Mouse (Mus musculus) limb, embryonic 14.5 days (tissue): ENCODE results near the gene Tasp1. TPM values are rescaled to one million over a fixed set of nuclear protein-coding genes. Genes with fewer than 3 reads are reported as not detected.
"Not testable (repeated sequence)": the region's sequence is repeated elsewhere in the genome, so short reads cannot be mapped to it uniquely, and the experiment has no call there.

Experiments
- ATAC-seq: fragments of 200-750 bp; cut with Nextera tagmentation; 2 replicates; pipeline ENCODE4 v1.8.0; 2017; ENCODE audit warnings: low read depth, moderate number of reproducible peaks, moderate TSS enrichment; ENCODE audit not compliant: low FRiP score
- DNase-seq: peaks from one replicate; pipeline ENCODE4 v3.0.0-alpha.2; 2015; ENCODE audit warnings: low spot score
- H3K27ac ChIP-seq: fragments of 300-500 bp; sonication (generic); replicated peaks from 2 replicates; pipeline ENCODE4 v1.5.1; 2014; ENCODE audit warnings: low read depth, mild to moderate bottlenecking, low read length, moderate library complexity, mixed read lengths
- H3K27me3 ChIP-seq: fragments of 300-500 bp; sonication (generic); 2 replicates; pipeline ENCODE4 v1.6.1; 2014; ENCODE audit warnings: low read length, mixed read lengths; ENCODE audit not compliant: control insufficient read depth, insufficient read depth
- H3K36me3 ChIP-seq: fragments of 300-500 bp; sonication (generic); 2 replicates; pipeline ENCODE4 v1.6.1; 2014; ENCODE audit warnings: mild to moderate bottlenecking, low read length, moderate library complexity, mixed read lengths; ENCODE audit not compliant: control insufficient read depth, insufficient read depth
- H3K4me1 ChIP-seq: fragments of 300-500 bp; sonication (generic); 2 replicates; pipeline ENCODE4 v1.6.1; 2014; ENCODE audit warnings: antibody characterized with exemption, low read length, mixed read lengths; ENCODE audit not compliant: control insufficient read depth, insufficient read depth
- H3K4me2 ChIP-seq: fragments of 300-500 bp; sonication (generic); replicated peaks from 2 replicates; pipeline ENCODE4 v1.6.1; 2014; ENCODE audit warnings: low read depth, mild to moderate bottlenecking, low read length, moderate library complexity; ENCODE audit not compliant: severe bottlenecking
- H3K4me3 ChIP-seq: fragments of 300-500 bp; sonication (generic); replicated peaks from 2 replicates; pipeline ENCODE4 v1.5.1; 2014; ENCODE audit warnings: low read length
- H3K9ac ChIP-seq: fragments of 300-500 bp; sonication (generic); 2 replicates; pipeline ENCODE4 v1.6.1; 2014; ENCODE audit warnings: mild to moderate bottlenecking, low read depth, low read length, moderate library complexity; ENCODE audit not compliant: severe bottlenecking
- H3K9me3 ChIP-seq: fragments of 300-500 bp; sonication (generic); 2 replicates; pipeline ENCODE4 v1.6.1; 2016; ENCODE audit warnings: low read length; ENCODE audit not compliant: control insufficient read depth
- POLR2A ChIP-seq: fragments of 200-500 bp; IDR thresholded peaks from 2 replicates; pipeline ENCODE4 v1.8.0; 2012; ENCODE audit warnings: inconsistent platforms, mild to moderate bottlenecking, moderate library complexity, borderline replicate concordance; ENCODE audit not compliant: insufficient read depth, insufficient read length; ENCODE audit errors: extremely low read depth
- WGBS: fragments of 180-500 bp; shearing (Covaris S2); extraction: QIAGEN DNeasy Blood & Tissue Kit; methylation state at CpG from one replicate; pipeline ENCODE4 v1.1.7; 2014; 5-methylcytosine and 5-hydroxymethylcytosine counted together
- polyA plus RNA-seq, 2 experiments: library from polyadenylated mRNA; depleted of rRNA in 1 of 2; stranded (reverse) in 1 of 2; unstranded in 1 of 2; fragments of >200 nt; fragmentation: Nextera tagmentation in 1 of 2; extraction: Ambion mirVana in 1 of 2; gene quantifications; 2 replicates each; pipeline versions ENCODE4 v1.2.1 to v1.2.3; 2012 to 2014

Tasp1 gene
- polyA plus RNA-seq, 2 experiments: 11.6 to 21.0 TPM

DNA sequence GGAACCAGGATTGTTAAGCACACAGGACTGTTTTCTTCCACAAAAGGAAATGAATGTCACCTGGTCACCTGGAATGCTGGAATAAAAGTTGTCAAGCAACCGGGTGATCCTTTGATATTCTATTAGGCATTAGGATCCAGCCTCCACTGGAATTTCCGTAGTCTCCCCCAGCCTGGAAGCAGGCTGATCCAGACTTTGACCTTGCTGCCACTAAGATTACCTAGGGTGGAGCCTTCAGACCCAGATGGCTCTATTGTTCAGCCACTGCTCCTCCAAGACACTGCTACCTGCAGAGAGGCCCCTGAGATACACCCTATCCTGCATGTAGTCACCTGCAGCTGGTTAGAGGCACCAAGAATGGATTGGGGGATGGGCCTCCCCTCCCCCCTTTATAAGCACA is 192.8 kb downstream of the Tasp1 start:
- no peak for ATAC-seq
- Histone ChIP-seq H3K4me3 (no peak overlapping the region), H3K4me1 (peaks cover 12% of the 10 kb centered on the region; the same call in 1 of the 2 replicates), H3K36me3 (no peaks in the 10 kb centered on the region), H3K27ac (no peak overlapping the region), H3K27me3 (no peaks in the 10 kb centered on the region), H3K9ac (no peak overlapping the region), H3K9me3 (no peaks in the 10 kb centered on the region), H3K4me2 (no peak overlapping the region)
- no peak for TF ChIP-seq POLR2A
- DNase-seq: no peak
- WGBS: 37% methylated on average over 2 of the region's 2 CpGs

DNA sequence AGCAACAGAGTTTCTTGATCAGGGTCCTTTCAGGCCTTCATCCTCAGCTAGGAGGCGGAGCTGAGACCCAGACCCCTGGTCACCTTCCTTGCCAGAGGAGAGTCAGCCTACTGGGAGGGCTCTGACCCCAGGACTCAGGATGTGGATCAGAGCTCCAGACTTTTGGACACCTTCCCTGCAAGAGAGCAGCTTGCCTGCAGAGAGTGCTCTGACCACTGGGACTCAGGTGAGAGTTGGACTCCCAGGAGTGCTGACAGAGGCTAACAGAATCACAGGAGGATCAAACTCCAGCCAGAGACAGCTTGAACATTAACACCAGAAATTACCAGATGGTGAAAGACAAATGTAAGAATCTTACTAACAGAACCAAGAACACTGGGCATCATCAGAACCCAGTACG is 197.5 kb downstream of the Tasp1 start:
- H3K4me1 ChIP-seq, H3K27ac ChIP-seq, H3K4me3 ChIP-seq, DNase-seq, H3K4me2 ChIP-seq, H3K36me3 ChIP-seq, ATAC-seq, H3K9ac ChIP-seq, H3K27me3 ChIP-seq, H3K9me3 ChIP-seq: not testable (repeated sequence)
- 99% methylated on average over 2 of the region's 2 CpGs for WGBS

DNA sequence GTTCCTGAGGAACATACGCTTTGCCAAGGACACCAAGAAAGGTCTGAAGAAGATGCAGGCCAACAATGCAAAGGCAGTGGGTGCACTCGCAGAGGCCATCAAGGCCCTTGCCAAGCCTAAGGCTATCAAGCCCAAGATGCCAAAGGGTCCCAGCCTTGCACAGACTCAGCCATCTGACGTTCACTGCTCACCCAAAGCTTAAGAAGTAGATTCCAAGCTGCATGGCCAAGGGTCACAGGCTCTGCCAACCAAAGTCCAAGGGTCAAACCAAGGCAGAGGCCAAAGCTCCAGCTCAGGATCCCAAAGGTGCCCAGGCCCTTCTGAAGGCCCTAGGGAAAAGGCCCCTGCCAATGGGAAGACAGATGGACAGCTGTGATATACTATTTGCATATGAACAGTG is 203.2 kb downstream of the Tasp1 start:
- not testable (repeated sequence) for H3K27me3 ChIP-seq, H3K4me3 ChIP-seq, H3K27ac ChIP-seq, ATAC-seq, H3K4me2 ChIP-seq, H3K9ac ChIP-seq, DNase-seq, H3K9me3 ChIP-seq, H3K4me1 ChIP-seq, H3K36me3 ChIP-seq
- 96% methylated on average over 3 of the region's 3 CpGs for WGBS

DNA sequence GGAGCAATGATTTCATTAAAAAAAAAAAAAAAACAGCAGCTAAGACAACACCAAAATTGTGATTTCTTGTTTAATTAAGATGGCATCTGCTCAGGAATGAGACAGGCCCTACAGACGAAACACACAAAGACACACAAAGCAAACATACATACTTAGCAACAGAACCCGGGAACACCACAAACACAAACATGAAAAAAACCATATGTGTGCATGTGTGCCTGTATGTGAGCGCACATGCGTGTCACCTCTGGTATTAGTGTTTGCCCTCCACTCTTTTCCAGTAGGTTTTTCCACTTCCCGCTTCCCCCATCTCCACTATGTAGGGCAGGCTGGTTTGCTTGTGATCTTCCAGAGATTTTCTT is 206.5 kb downstream of the Tasp1 start:
- H3K27ac ChIP-seq: no peak overlapping the region
- WGBS: 94% methylated on average over 5 of the region's 5 CpGs
- ATAC-seq: no peak

DNA sequence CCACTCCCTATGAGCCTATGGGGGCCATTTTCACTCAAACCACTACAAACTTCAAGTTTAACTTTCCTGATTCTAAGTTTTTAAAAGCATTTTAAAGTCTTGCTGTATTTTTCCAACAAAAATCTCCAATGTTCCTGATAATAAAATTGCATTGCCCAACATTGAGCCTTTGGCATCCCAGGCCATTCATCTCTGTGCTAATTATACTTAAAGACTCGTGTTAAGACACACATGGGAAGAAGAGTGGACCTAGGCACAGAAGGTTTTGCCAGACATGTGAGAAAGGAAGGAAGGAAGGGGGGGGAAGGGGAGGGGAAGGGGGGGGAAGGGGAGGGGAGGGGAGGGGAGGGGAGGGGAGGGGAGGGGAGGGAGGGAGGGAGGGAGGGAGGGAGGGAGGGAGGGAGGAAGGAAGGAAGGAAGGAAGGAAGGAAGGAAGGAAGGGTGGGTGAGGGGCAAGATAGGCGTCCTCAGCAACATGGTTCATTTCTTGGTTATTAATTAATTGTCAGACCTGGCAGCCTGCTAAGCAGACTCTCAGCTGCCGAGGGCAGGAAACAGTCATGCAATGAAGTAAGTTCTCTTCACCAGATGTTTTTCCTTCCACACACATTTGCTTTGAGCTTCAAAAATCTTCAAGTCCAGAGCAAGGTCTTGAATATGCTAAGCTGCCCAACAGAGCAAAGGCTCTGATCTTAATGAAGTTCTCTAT is 207.0 kb downstream of the Tasp1 start:
- Histone ChIP-seq H3K27ac (no peak overlapping the region), H3K36me3 (no peaks in the 10 kb centered on the region), H3K4me2 (no peak overlapping the region), H3K9ac (no peak overlapping the region), H3K4me3 (no peak overlapping the region), H3K4me1 (no peaks in the 10 kb centered on the region), H3K27me3 (no peaks in the 10 kb centered on the region), H3K9me3 (no peaks in the 10 kb centered on the region; the same call in 1 of the 2 replicates)
- no peak for TF ChIP-seq POLR2A
- ATAC-seq: no peak
- DNase-seq: no peak
- 35% methylated on average over 3 of the region's 3 CpGs for WGBS

More for the DNA sequence above, 206.5 kb downstream of the Tasp1 start:
- no peaks in the 10 kb centered on the region for H3K36me3 ChIP-seq
- H3K4me3 ChIP-seq: no peak overlapping the region
- no peak for DNase-seq
- no peaks in the 10 kb centered on the region for H3K27me3 ChIP-seq
- H3K4me2 ChIP-seq: no peak overlapping the region
- no peaks in the 10 kb centered on the region for H3K4me1 ChIP-seq
- H3K9ac ChIP-seq: no peak overlapping the region
- TF ChIP-seq POLR2A: no peak
- H3K9me3 ChIP-seq: no peaks in the 10 kb centered on the region; the same call in 1 of the 2 replicates

DNA sequence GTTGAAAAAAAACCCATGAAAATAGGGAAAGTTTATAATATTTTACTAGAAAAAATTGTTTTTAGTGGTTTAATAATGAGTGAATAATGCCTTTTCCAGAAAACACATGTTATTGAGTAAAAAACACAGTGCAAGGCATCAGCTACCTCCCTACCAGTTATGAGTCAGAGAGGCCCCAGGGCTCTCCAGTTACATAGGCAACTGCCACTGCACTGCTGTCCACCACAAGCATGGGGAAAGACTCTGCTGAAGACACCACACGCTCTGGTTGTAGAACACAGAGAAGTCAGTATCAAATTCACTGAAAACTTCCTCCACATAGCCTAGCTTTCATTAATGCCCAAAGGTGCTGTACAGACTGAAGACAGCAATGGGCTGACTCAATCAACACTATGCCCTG is 217.0 kb downstream of the Tasp1 start:
- ATAC-seq (no peak), DNase-seq (no peak)
- Histone ChIP-seq H3K4me3 (no peak overlapping the region), H3K9me3 (no peaks in the 10 kb centered on the region), H3K27ac (no peak overlapping the region), H3K9ac (no peak overlapping the region), H3K36me3 (no peaks in the 10 kb centered on the region), H3K27me3 (no peaks in the 10 kb centered on the region), H3K4me1 (0 out of 2 replicates have a peak, but pooled peaks cover 9% of the 10 kb centered on the region), H3K4me2 (no peak overlapping the region)
- TF ChIP-seq POLR2A: no peak
- WGBS: 58% methylated on average over 1 of the region's 1 CpGs
